Mouse (Mus musculus): ENCODE measurements around the gene Rgs3. TPM values are rescaled to one million over a fixed set of nuclear protein-coding genes. Genes with fewer than 3 reads are reported as not detected.

The Rgs3 gene
- polyA plus RNA-seq, 1 experiment from 2014 or later: 8.2 TPM

DNA sequence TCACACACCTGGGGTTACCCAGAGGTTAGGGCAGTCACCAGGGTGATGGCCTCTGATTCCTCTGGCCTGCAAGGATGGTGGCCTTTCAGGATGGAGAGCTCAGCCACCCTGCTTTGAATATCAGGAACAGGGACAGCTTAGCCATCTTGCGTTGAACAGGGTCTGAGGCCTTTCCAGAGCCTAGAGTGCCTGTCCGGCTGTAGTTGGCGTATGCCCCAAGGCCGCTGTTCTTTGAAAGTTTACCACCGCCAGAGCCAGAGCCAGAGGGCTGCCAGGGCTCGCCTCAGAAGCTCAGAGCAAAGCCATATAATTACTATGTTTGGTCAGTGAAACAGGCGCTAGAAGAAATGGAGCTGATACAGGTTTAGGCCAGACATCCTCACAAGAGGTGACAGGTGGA lies 68.9 kb downstream of the Rgs3 start:
- in situ Hi-C loops (cut with MboI; ENCODE audit: low pct_unique_long_range_greater_than_20kb): no loop called here
- ATAC-seq (no peak), DNase-seq (ENCODE audit: low read depth, low spot score) (no peak)
- CTCF ChIA-PET: no interaction called here
- POLR2A ChIA-PET: interaction anchor here (0.7 kb wide), 1 partner anchor 93 kb away, joined by 6 read pairs; no protein-coding TSS in a partner anchor
- TF ChIP-seq CTCF (IDR thresholded peaks at IDR 0.05): no peak
- H3K27me3 ChIP-seq: no peaks in the 10 kb centered on the region

- POLR2A ChIA-PET: no interaction called here
- H3K27me3 ChIP-seq: no peaks in the 10 kb centered on the region
- CTCF ChIA-PET: no interaction called here
- no peak for DNase-seq (ENCODE audit: low read depth, low spot score)
- TF ChIP-seq CTCF (IDR thresholded peaks at IDR 0.05): no peak
- in situ Hi-C loops (cut with MboI; ENCODE audit: low pct_unique_long_range_greater_than_20kb): no loop called here
- ATAC-seq: no peak
Measured at GRCm38 (mm10) chr4:62629461-62629860, 69.8 kb downstream of the Rgs3 start.

DNA sequence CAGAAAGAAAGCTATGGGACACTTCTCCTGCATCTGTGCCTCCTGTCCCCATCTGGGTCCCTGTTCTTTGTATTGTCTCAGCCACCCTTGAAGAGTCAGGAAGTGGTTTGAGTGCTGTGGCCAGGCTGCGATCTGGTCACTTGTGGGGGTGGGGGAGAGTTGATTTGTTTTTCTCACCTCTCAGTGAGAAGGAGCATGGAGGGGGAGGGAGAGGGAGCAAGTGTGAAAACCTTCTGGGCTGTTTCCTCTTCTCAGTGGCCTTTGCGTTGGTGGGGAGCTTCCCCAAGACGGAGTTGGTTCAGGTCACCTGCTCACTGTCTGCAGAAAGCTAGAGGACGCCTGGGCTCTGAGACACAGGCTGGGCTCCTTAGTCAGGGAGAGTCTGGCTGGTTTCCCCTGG lies 70.3 kb downstream of the Rgs3 start:
- no peak for TF ChIP-seq CTCF (IDR thresholded peaks at IDR 0.05)
- in situ Hi-C loops (cut with MboI; ENCODE audit: low pct_unique_long_range_greater_than_20kb): no loop called here
- ATAC-seq (no peak), DNase-seq (ENCODE audit: low read depth, low spot score) (no peak)
- ChIA-PET POLR2A (no interaction called here), CTCF (no interaction called here)
- no peaks in the 10 kb centered on the region for H3K27me3 ChIP-seq

GRCm38 (mm10) chr4:62633243-62633642 lies 73.6 kb downstream of the Rgs3 start:
- ATAC-seq (no peak), DNase-seq (ENCODE audit: low read depth, low spot score) (no peak)
- TF ChIP-seq CTCF (IDR thresholded peaks at IDR 0.05): no peak
- in situ Hi-C loops (cut with MboI; ENCODE audit: low pct_unique_long_range_greater_than_20kb): no loop called here
- CTCF ChIA-PET: no interaction called here
- POLR2A ChIA-PET: no interaction called here
- H3K27me3 ChIP-seq: no peaks in the 10 kb centered on the region

DNA sequence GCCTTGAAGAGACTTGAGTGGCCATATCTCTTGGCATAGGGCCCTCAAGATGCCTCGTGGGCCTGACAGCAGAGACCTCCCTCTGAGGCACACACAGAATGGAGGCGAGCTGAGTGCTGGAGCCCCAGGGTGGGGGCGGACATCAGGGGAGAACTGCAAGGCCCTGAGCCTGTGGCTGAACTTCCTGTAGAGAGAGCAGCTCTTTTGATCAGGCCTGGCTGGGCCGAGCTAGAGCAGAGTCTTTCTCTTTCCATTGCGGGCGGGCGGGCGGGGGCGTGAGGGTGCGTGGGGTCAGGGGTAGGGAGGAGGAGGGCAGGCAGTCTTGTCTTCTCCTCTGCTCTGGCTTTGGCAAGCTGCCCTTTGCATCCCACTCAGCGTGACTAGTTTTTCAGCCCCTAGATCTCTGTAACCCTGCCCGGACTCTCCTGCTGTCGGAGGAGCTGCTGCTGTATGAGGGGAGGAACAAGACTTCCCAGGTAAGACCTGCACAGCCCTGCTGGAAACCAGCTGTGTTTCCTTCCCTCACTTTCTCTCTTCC lies 74.5 kb downstream of the Rgs3 start:
- DNase-seq (ENCODE audit: low read depth, low spot score): no peak
- in situ Hi-C loops (cut with MboI; ENCODE audit: low pct_unique_long_range_greater_than_20kb): no loop called here
- ChIA-PET POLR2A (no interaction called here), CTCF (no interaction called here)
- no peaks in the 10 kb centered on the region for H3K27me3 ChIP-seq
- no peak for ATAC-seq
- TF ChIP-seq CTCF (IDR thresholded peaks at IDR 0.05): no peak

DNA sequence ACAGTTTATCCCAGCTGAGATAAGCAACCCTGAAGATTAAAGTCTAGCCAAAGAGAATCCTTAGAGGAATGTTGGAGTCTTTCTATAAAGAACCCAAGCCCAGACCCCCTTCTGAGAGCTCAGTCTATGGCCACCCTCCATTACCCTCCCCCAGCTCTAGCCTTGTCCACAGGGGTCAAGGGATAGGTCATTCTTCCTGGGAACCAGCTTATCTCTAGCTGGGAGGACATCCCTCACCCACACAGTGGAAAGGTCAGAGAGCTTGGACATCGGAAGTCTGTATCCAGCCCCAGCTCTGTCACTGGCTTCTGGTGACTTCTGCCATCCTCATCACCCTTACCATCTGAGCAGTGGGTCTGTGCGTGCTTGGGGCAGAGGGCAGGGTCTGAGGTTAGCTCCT lies 75.2 kb downstream of the Rgs3 start:
- ChIA-PET POLR2A (no interaction called here), CTCF (no interaction called here)
- no peak for TF ChIP-seq CTCF (IDR thresholded peaks at IDR 0.05)
- in situ Hi-C loops (cut with MboI; ENCODE audit: low pct_unique_long_range_greater_than_20kb): no loop called here
- DNase-seq (ENCODE audit: low read depth, low spot score) (no peak), ATAC-seq (no peak)
- H3K27me3 ChIP-seq: no peaks in the 10 kb centered on the region

- CTCF ChIA-PET: interaction anchor here (1.6 kb wide), 1 partner anchor 39 kb away, joined by 3 read pairs; no protein-coding TSS in a partner anchor
- POLR2A ChIA-PET: no interaction called here
- no peaks in the 10 kb centered on the region for H3K27me3 ChIP-seq
- DNase-seq (ENCODE audit: low read depth, low spot score) (no peak), ATAC-seq (no peak)
- TF ChIP-seq CTCF (IDR thresholded peaks at IDR 0.05): no peak
- in situ Hi-C loops (cut with MboI; ENCODE audit: low pct_unique_long_range_greater_than_20kb): no loop called here
Measured at GRCm38 (mm10) chr4:62636047-62636446, 76.4 kb downstream of the Rgs3 start.

DNA sequence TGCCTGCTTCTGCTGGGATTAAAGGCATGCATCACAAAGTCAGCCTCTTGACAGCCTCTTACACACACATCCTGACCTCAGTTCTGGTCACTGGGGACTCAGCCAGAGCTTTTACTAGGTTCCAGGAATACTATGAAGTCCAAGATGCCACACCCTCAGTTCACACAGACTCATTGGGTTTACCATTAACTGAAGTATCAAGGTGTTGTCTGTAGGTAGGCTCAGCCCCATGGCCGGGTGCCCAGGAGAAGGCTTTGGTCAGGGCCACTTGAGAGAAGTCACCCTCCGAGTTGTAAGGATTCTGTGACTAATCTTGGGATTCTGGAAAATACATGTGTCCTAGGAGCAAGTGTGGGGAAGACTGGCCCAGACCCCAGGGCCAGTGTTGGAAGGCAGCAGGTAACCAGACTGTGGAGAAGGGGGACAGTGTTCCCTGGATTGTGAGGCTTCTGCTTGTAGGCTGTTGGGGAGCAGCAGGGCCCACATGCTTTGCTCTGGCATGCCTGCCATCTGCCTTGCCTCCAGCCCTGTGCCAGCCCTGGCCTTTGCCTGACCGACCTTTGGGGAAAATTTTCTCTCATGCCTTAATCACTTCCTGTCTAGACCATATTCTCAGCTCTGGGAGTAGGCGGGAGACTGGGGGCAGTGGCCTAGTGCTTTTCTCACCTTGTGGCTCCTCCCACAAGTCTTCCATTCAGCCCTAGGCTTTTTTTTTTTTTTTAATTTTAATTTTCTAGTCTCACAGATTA lies 78.4 kb downstream of the Rgs3 start:
- H3K27me3 ChIP-seq: no peaks in the 10 kb centered on the region
- in situ Hi-C loops (cut with MboI; ENCODE audit: low pct_unique_long_range_greater_than_20kb): no loop called here
- POLR2A ChIA-PET: interaction anchor here (0.6 to 1.2 kb wide), 2 partner anchors 10 to 298 kb away, joined by 4 to 8 read pairs; no protein-coding TSS in a partner anchor
- ATAC-seq (no peak), DNase-seq (ENCODE audit: low read depth, low spot score) (no peak)
- no peak for TF ChIP-seq CTCF (IDR thresholded peaks at IDR 0.05)
- CTCF ChIA-PET: no interaction called here

- in situ Hi-C loops (cut with MboI; ENCODE audit: low pct_unique_long_range_greater_than_20kb): no loop called here
- POLR2A ChIA-PET: no interaction called here
- DNase-seq (ENCODE audit: low read depth, low spot score) (no peak), ATAC-seq (no peak)
- no peak for TF ChIP-seq CTCF (IDR thresholded peaks at IDR 0.05)
- no peaks in the 10 kb centered on the region for H3K27me3 ChIP-seq
- CTCF ChIA-PET: interaction anchor here (1.7 kb wide), 1 partner anchor 8 kb away, joined by 6 read pairs; no protein-coding TSS in a partner anchor
Measured at GRCm38 (mm10) chr4:62640496-62641229, 81.0 kb downstream of the Rgs3 start.

GRCm38 (mm10) chr4:62641230-62641589 lies 81.6 kb downstream of the Rgs3 start:
- DNase-seq (ENCODE audit: low read depth, low spot score) (no peak), ATAC-seq (no peak)
- ChIA-PET CTCF (interaction anchor here (1.7 kb wide), 1 partner anchor 8 kb away, joined by 6 read pairs; no protein-coding TSS in a partner anchor), POLR2A (no interaction called here)
- in situ Hi-C loops (cut with MboI; ENCODE audit: low pct_unique_long_range_greater_than_20kb): no loop called here
- TF ChIP-seq CTCF (IDR thresholded peaks at IDR 0.05): no peak
- no peaks in the 10 kb centered on the region for H3K27me3 ChIP-seq

- in situ Hi-C loops (cut with MboI; ENCODE audit: low pct_unique_long_range_greater_than_20kb): no loop called here
- ChIA-PET POLR2A (no interaction called here), CTCF (no interaction called here)
- no peak for DNase-seq (ENCODE audit: low read depth, low spot score)
- no peak for TF ChIP-seq CTCF (IDR thresholded peaks at IDR 0.05)
- ATAC-seq: no peak
- no peaks in the 10 kb centered on the region for H3K27me3 ChIP-seq
Measured at GRCm38 (mm10) chr4:62641656-62642055, 82.0 kb downstream of the Rgs3 start.

Data from Patski (cell line).